Mouse (Mus musculus) midbrain, embryonic 10.5 days (tissue): ENCODE results near the gene Itih5. TPM values are rescaled to one million over a fixed set of nuclear protein-coding genes. Genes with fewer than 3 reads are reported as not detected.

ENCODE experiments used
- DNase-seq: peaks from one replicate; pipeline ENCODE4 v3.0.0-alpha.2; 2017; ENCODE audit warnings: low spot score
- H3K27ac ChIP-seq: fragments of 300-500 bp; sonication (generic); replicated peaks from 2 replicates; pipeline ENCODE4 v1.5.1; 2016; ENCODE audit warnings: mild to moderate bottlenecking
- H3K27me3 ChIP-seq: fragments of 300-500 bp; sonication (generic); 2 replicates; pipeline ENCODE4 v1.6.1; 2016; ENCODE audit warnings: low read depth, mild to moderate bottlenecking; ENCODE audit not compliant: poor library complexity, severe bottlenecking
- H3K36me3 ChIP-seq: fragments of 300-500 bp; sonication (generic); 2 replicates; pipeline ENCODE4 v1.6.1; 2016; ENCODE audit warnings: mild to moderate bottlenecking, moderate library complexity
- H3K4me1 ChIP-seq: fragments of 300-500 bp; sonication (generic); 2 replicates; pipeline ENCODE4 v1.6.1; 2016
- H3K4me3 ChIP-seq: fragments of 300-500 bp; sonication (generic); 2 replicates; pipeline ENCODE4 v1.5.1; 2016; ENCODE audit warnings: mild to moderate bottlenecking, moderate library complexity
- H3K9me3 ChIP-seq: fragments of 300-500 bp; sonication (generic); replicated peaks from 2 replicates; pipeline ENCODE4 v1.6.1; 2016; ENCODE audit warnings: mild to moderate bottlenecking
- WGBS: fragments of 180-500 bp; shearing (Covaris S2); methylation state at CpG from one replicate; pipeline ENCODE4 v1.1.7; 2016; 5-methylcytosine and 5-hydroxymethylcytosine counted together
- polyA plus RNA-seq: library from polyadenylated mRNA; unstranded; fragments of >200 nt; fragmentation: Nextera tagmentation; extraction: Ambion mirVana; gene quantifications from 2 replicates; pipeline ENCODE4 v1.2.1, GENCODE M21; 2016

Itih5 gene
- polyA plus RNA-seq, 1 experiment from 2014 or later: 6.3 TPM

GRCm38 (mm10) chr2:10140456-10140855 is 12.9 kb upstream of the Itih5 start:
- peaks cover 6% of the 10 kb centered on the region; the same call in 1 of the 2 replicates for H3K4me1 ChIP-seq
- H3K4me3 ChIP-seq: no peak overlapping the region
- H3K36me3 ChIP-seq: no peaks in the 10 kb centered on the region
- 85% methylated on average over 5 of the region's 5 CpGs for WGBS
- no peak overlapping the region for H3K27ac ChIP-seq
- 0 out of 2 replicates have a peak, but pooled peaks cover 5% of the 10 kb centered on the region for H3K9me3 ChIP-seq
- peaks cover 20% of the 10 kb centered on the region for H3K27me3 ChIP-seq
- DNase-seq: no peak

- DNase-seq: peak; percentile 62
- H3K4me1 ChIP-seq: peaks cover 6% of the 10 kb centered on the region; the same call in 1 of the 2 replicates
- 0 out of 2 replicates have a peak, but pooled peaks cover 5% of the 10 kb centered on the region for H3K9me3 ChIP-seq
- H3K36me3 ChIP-seq: no peaks in the 10 kb centered on the region
- H3K27ac ChIP-seq: no peak overlapping the region
- 36% methylated on average over 8 of the region's 8 CpGs for WGBS
- peaks cover 20% of the 10 kb centered on the region for H3K27me3 ChIP-seq
- no peak overlapping the region for H3K4me3 ChIP-seq
Observed at GRCm38 (mm10) chr2:10142472-10143454, 10.6 kb upstream of the Itih5 start.

DNA sequence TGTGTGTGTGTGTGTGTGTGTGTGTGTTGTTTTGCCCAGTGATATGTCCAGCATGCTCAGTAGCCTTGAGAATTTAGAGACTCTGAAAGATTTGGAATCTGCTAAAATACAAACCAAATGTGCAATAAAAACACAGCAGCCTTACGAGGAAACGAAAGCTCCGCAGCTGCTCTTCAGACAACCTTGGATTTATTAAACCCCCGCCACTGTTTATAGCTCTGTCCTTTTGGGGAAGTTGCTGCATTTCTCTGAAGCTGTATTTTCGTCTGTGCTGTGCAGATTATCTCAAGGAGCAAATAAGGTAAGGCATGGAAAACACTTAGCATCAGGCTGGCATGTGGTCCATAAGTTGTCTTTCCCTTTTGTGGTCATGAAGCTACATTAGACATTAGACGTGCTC is 7.9 kb upstream of the Itih5 start:
- Histone ChIP-seq H3K27me3 (peaks cover 14% of the 10 kb centered on the region), H3K9me3 (no peaks in the 10 kb centered on the region), H3K27ac (no peak overlapping the region), H3K36me3 (no peaks in the 10 kb centered on the region), H3K4me1 (peaks cover 6% of the 10 kb centered on the region; the same call in 1 of the 2 replicates), H3K4me3 (no peak overlapping the region)
- 76% methylated on average over 6 of the region's 6 CpGs for WGBS
- DNase-seq: no peak

DNA sequence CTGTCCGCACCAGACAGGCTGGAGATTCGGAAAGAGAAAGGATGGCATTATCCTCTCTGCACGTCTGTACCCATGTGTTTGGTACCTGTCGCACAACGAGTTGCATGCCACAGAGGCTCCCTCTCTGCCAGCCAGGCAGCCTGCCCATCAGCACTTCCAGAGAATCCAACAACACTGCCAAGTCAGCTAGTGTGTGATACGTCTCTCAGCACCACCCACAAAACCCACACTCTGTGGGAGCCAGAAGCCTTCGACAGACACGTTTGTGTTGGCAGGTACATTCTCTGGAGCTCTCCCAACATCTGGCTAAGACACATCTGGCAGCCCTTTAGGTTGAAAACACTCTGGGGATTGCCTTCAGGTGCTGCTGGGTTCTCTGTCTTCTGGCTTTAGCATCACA is 6.2 kb upstream of the Itih5 start:
- H3K4me3 ChIP-seq: no peak overlapping the region
- peaks cover 6% of the 10 kb centered on the region; the same call in 1 of the 2 replicates for H3K4me1 ChIP-seq
- 85% methylated on average over 8 of the region's 8 CpGs for WGBS
- H3K27ac ChIP-seq: no peak overlapping the region
- peaks cover 5% of the 10 kb centered on the region; the same call in 1 of the 2 replicates for H3K27me3 ChIP-seq
- no peaks in the 10 kb centered on the region for H3K9me3 ChIP-seq
- no peaks in the 10 kb centered on the region for H3K36me3 ChIP-seq
- no peak for DNase-seq

GRCm38 (mm10) chr2:10152590-10152989 is 781 bp upstream of the Itih5 start:
- WGBS: 87% methylated on average over 5 of the region's 5 CpGs
- no peak overlapping the region for H3K27ac ChIP-seq
- DNase-seq: no peak
- no peaks in the 10 kb centered on the region for H3K36me3 ChIP-seq
- peaks cover 18% of the 10 kb centered on the region for H3K4me1 ChIP-seq
- H3K9me3 ChIP-seq: no peaks in the 10 kb centered on the region
- H3K4me3 ChIP-seq: no peak overlapping the region
- no peaks in the 10 kb centered on the region for H3K27me3 ChIP-seq

GRCm38 (mm10) chr2:10157184-10157583 is 3.8 kb downstream of the Itih5 start:
- Histone ChIP-seq H3K36me3 (no peaks in the 10 kb centered on the region), H3K4me3 (no peak overlapping the region), H3K4me1 (peaks cover 21% of the 10 kb centered on the region), H3K27ac (no peak overlapping the region), H3K9me3 (no peaks in the 10 kb centered on the region), H3K27me3 (no peaks in the 10 kb centered on the region)
- DNase-seq: no peak
- WGBS: 87% methylated on average over 10 of the region's 10 CpGs

DNA sequence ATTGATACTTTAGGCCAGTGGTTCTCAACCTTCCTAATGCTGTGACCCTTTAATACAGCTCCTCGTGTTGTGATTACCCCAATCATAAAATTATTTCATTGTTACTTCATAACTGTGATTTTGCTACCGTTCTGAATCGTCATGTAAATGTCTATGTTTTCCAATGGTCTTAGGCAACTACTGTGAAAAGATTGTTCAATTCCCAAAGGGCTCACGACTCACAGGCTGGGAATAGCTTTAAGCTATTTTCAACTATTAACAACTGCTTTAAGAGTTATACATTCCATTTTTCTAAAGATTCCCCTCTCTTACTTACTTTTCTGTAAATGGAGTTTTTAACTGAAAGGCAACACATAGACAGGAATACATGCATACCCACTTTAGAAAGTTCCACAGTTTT is 8.6 kb downstream of the Itih5 start:
- Histone ChIP-seq H3K36me3 (no peaks in the 10 kb centered on the region), H3K9me3 (no peaks in the 10 kb centered on the region), H3K27ac (no peak overlapping the region), H3K4me3 (no peak overlapping the region), H3K27me3 (no peaks in the 10 kb centered on the region), H3K4me1 (0 out of 2 replicates have a peak, but pooled peaks cover 3% of the 10 kb centered on the region)
- no peak for DNase-seq
- WGBS: 89% methylated on average over 4 of the region's 4 CpGs

DNA sequence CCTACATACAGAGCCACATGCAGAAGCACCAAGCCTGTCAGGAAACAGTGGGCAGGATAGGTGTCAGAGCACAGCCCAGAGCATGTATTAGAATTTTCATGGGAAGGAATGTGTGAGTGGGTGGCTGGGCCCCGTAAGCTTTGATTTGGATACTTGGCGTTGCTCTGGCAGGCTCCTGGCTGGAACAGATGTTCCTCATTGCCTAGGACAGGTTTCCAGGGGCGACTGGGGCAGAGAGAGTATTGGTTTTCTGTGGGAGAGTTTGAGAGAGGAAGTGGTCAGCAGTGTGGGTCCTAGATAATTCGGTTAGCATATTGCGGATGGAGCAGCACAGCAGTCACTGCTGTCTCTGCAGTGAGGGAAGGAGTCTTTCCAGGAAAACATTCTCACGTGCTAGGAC is 13.3 kb downstream of the Itih5 start:
- H3K27ac ChIP-seq: no peak overlapping the region
- no peaks in the 10 kb centered on the region for H3K27me3 ChIP-seq
- H3K4me1 ChIP-seq: no peaks in the 10 kb centered on the region
- DNase-seq: peak; percentile 22
- no peak overlapping the region for H3K4me3 ChIP-seq
- WGBS: 64% methylated on average over 6 of the region's 6 CpGs
- no peaks in the 10 kb centered on the region for H3K9me3 ChIP-seq
- no peaks in the 10 kb centered on the region for H3K36me3 ChIP-seq

- Histone ChIP-seq H3K9me3 (no peaks in the 10 kb centered on the region), H3K36me3 (no peaks in the 10 kb centered on the region), H3K4me1 (no peaks in the 10 kb centered on the region), H3K27me3 (no peaks in the 10 kb centered on the region), H3K4me3 (no peak overlapping the region), H3K27ac (no peak overlapping the region)
- no peak for DNase-seq
- WGBS: 94% methylated on average over 11 of the region's 11 CpGs
Observed at GRCm38 (mm10) chr2:10167283-10167682, 13.9 kb downstream of the Itih5 start.

- WGBS: 75% methylated on average over 8 of the region's 8 CpGs
- no peaks in the 10 kb centered on the region for H3K36me3 ChIP-seq
- DNase-seq: no peak
- H3K9me3 ChIP-seq: no peaks in the 10 kb centered on the region
- H3K4me3 ChIP-seq: no peak overlapping the region
- H3K4me1 ChIP-seq: no peaks in the 10 kb centered on the region
- no peaks in the 10 kb centered on the region for H3K27me3 ChIP-seq
- H3K27ac ChIP-seq: no peak overlapping the region
Observed at GRCm38 (mm10) chr2:10168016-10168415, 14.6 kb downstream of the Itih5 start.

GRCm38 (mm10) chr2:10169991-10170390 is 16.6 kb downstream of the Itih5 start:
- no peak overlapping the region for H3K4me3 ChIP-seq
- H3K4me1 ChIP-seq: no peaks in the 10 kb centered on the region
- H3K27me3 ChIP-seq: no peaks in the 10 kb centered on the region
- H3K9me3 ChIP-seq: no peaks in the 10 kb centered on the region
- no peak overlapping the region for H3K27ac ChIP-seq
- 95% methylated on average over 16 of the region's 16 CpGs for WGBS
- H3K36me3 ChIP-seq: no peaks in the 10 kb centered on the region
- no peak for DNase-seq

- no peak overlapping the region for H3K27ac ChIP-seq
- H3K27me3 ChIP-seq: no peaks in the 10 kb centered on the region
- H3K4me3 ChIP-seq: no peak overlapping the region
- no peak for DNase-seq
- WGBS: 72% methylated on average over 3 of the region's 3 CpGs
- no peaks in the 10 kb centered on the region for H3K4me1 ChIP-seq
- H3K36me3 ChIP-seq: no peaks in the 10 kb centered on the region
- H3K9me3 ChIP-seq: no peaks in the 10 kb centered on the region
Observed at GRCm38 (mm10) chr2:10193553-10193952, 40.2 kb downstream of the Itih5 start.

- 77% methylated on average over 3 of the region's 3 CpGs for WGBS
- no peak for DNase-seq
Observed at GRCm38 (mm10) chr2:10195162-10195561, 41.8 kb downstream of the Itih5 start.

More at GRCm38 (mm10) chr2:10195162-10195561, 41.8 kb downstream of the Itih5 start:
- Histone ChIP-seq H3K4me3 (no peak overlapping the region), H3K36me3 (no peaks in the 10 kb centered on the region), H3K27ac (no peak overlapping the region), H3K9me3 (no peaks in the 10 kb centered on the region), H3K27me3 (no peaks in the 10 kb centered on the region), H3K4me1 (no peaks in the 10 kb centered on the region)
